Mouse (Mus musculus): ENCODE measurements around the gene Zfp382.
"Not testable (repeated sequence)": the region's sequence is repeated elsewhere in the genome, so short reads cannot be mapped to it uniquely, and the experiment has no call there.

DNA sequence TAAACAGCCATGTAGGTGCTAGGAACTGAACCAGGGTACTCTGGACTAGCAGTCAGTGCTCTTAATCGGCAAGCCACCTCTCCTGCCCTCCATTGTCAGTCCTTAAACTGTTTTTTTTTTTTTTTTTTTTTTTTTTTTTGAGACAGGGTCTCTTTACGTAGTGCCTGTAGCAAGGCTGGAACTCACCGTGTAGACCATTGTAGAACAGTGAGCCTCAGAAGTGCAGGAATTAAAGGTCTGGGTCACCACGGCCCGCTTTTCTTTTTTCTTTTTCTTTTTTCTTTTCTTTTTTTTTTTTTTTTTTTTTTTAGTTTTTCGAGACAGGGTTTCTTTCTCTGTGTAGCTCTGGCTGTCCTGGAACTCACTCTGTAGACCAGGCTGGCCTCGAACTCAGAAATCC is 61.4 kb downstream of the Zfp382 start:
- not testable (repeated sequence) for TF ChIP-seq CTCF (IDR thresholded peaks at IDR 0.05; ENCODE audit: extremely low read depth, insufficient read length, insufficient replicate concordance, low read depth, low read length); POLR2A (IDR thresholded peaks at IDR 0.05; ENCODE audit: low read depth, low read length)
